Mouse (Mus musculus): ENCODE measurements around the gene Dhx8. TPM values are rescaled to one million over a fixed set of nuclear protein-coding genes. Genes with fewer than 3 reads are reported as not detected.

Gene Dhx8
- polyA plus RNA-seq, 1 experiment, result 19.1 TPM

DNA sequence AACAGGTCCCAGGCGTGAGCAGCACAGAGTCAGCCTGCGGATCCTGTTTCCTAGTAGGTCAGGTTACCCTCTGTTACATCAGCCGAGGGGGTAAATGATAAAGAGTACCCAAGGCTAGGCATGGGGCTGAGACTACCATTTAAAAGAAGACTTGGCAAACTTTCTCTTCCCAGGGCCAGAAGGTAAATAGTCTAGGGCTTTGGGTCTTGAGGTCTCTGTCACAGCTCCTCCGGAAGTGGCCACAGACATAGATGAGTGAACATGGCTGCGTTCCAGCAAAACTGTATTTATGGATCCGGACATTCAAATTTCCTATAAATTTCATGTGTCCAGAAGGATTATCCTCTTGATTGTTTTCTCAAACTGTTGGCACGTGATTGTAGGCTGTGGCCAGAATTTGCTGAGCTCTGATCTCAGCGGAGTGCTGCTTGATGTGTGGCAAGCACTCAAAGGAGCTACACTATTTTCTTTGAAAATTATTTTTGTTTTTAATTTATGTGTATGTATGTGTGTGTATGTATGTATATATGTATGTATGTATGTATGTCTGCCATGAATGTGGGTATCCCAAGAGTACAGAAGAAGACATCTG lies 72.5 kb downstream of the Dhx8 start:
- peak; percentile 25; the same call in 1 of the 2 replicates for TF ChIP-seq CEBPB (IDR thresholded peaks at IDR 0.05; ENCODE audit: insufficient read depth, poor library complexity, severe bottlenecking)
- TF ChIP-seq TCF12 (IDR thresholded peaks at IDR 0.05; ENCODE audit: insufficient read depth, poor library complexity, severe bottlenecking), result no peak
- no peak overlapping the region for H3K4me3 ChIP-seq
- H3K79me2 ChIP-seq (ENCODE audit: control insufficient read depth, insufficient read depth), result no peaks in the 10 kb centered on the region
- H3K36me3 ChIP-seq (ENCODE audit: control insufficient read depth, insufficient read depth), result no peaks in the 10 kb centered on the region
- H3K27me3 ChIP-seq (ENCODE audit: control insufficient read depth, insufficient read depth, insufficient read length), result no peaks in the 10 kb centered on the region
- H3K4me2 ChIP-seq (ENCODE audit: low read depth), result no peak overlapping the region
- no peak overlapping the region for H3ac ChIP-seq (ENCODE audit: control insufficient read depth, insufficient read length)

DNA sequence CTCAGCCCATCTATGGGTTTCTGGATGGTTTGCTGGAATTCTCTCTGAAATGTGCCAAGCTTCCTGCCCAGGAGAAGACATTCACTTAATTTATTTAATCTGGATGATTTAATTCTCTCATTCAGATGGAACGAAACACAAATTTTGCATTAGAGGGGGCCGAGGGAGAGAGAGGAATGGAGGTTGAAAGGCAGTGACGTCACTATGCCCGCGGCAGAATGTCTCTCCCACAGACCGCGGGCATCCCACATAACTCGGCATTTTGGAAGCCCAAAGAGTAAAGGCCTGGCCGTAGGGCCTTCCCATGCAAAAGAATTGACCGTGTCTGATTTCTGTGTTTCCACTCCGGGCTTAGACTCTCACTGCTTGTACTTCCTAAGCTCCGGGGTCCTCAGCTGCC lies 74.0 kb downstream of the Dhx8 start:
- Histone ChIP-seq H3K79me2 (ENCODE audit: control insufficient read depth, insufficient read depth) (no peaks in the 10 kb centered on the region), H3K4me3 (no peak overlapping the region), H3K36me3 (ENCODE audit: control insufficient read depth, insufficient read depth) (no peaks in the 10 kb centered on the region), H3K4me2 (ENCODE audit: low read depth) (peak overlapping the region; percentile 90), H3K27me3 (ENCODE audit: control insufficient read depth, insufficient read depth, insufficient read length) (no peaks in the 10 kb centered on the region), H3ac (ENCODE audit: control insufficient read depth, insufficient read length) (no peak overlapping the region)
- TF ChIP-seq TCF12 (IDR thresholded peaks at IDR 0.05; ENCODE audit: insufficient read depth, poor library complexity, severe bottlenecking) (no peak), MYOG (IDR thresholded peaks at IDR 0.05; ENCODE audit: control insufficient read depth in 1 of 3, insufficient read depth in 1 of 3, insufficient read length in 2 of 3, low read depth in 2 of 3) (no peak), POLR2A (IDR thresholded peaks at IDR 0.05; ENCODE audit: insufficient read length, low read depth) (no peak), MAX (IDR thresholded peaks at IDR 0.05; ENCODE audit: low read depth) (no peak), E2F4 (IDR thresholded peaks at IDR 0.05; ENCODE audit: insufficient read depth) (no peak), USF1 (IDR thresholded peaks at IDR 0.05; ENCODE audit: low read depth) (no peak), POLR2AphosphoS2 (IDR thresholded peaks at IDR 0.05; ENCODE audit: insufficient read length, low read depth) (no peak), TCF3 (IDR thresholded peaks at IDR 0.05; ENCODE audit: insufficient read length, low read depth) (no peak), MYOD1 (IDR thresholded peaks at IDR 0.05; ENCODE audit: control insufficient read depth in 1 of 3, insufficient read length in 2 of 3, low read depth in 2 of 3) (no peak), REST (IDR thresholded peaks at IDR 0.05; ENCODE audit: insufficient read depth, insufficient read length) (no peak), CEBPB (IDR thresholded peaks at IDR 0.05; ENCODE audit: insufficient read depth, poor library complexity, severe bottlenecking) (no peak), SRF (IDR thresholded peaks at IDR 0.05; ENCODE audit: control insufficient read depth, insufficient read length, low read depth) (no peak)

DNA sequence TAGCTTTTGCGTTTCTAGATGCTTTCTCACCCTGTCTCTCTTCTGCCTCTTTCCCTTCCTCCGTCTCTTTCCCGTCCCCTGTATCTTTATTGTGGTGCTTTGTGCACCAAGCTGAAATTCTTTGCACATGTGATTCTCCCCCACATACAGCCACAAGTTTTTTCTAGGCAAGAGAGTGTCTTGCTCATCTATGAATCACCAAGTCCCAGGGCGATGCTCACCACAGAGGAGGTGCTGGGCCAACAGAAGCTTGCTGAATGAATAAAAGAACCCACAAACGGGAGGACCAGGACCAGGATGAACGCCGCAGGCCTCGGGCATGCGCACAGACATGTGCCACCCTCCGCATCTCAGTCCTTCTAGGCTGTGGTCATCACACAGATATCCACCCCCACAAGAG lies 74.5 kb downstream of the Dhx8 start:
- H3K4me3 ChIP-seq, result no peak overlapping the region
- H3ac ChIP-seq (ENCODE audit: control insufficient read depth, insufficient read length), result no peak overlapping the region
- H3K79me2 ChIP-seq (ENCODE audit: control insufficient read depth, insufficient read depth), result no peaks in the 10 kb centered on the region
- TF ChIP-seq REST (IDR thresholded peaks at IDR 0.05; ENCODE audit: insufficient read depth, insufficient read length) (no peak), POLR2A (IDR thresholded peaks at IDR 0.05; ENCODE audit: insufficient read length, low read depth) (no peak), CEBPB (IDR thresholded peaks at IDR 0.05; ENCODE audit: insufficient read depth, poor library complexity, severe bottlenecking) (0 out of 2 replicates have a peak, but pooled peaks have one; percentile 19), POLR2AphosphoS2 (IDR thresholded peaks at IDR 0.05; ENCODE audit: insufficient read length, low read depth) (no peak), E2F4 (IDR thresholded peaks at IDR 0.05; ENCODE audit: insufficient read depth) (no peak), TCF3 (IDR thresholded peaks at IDR 0.05; ENCODE audit: insufficient read length, low read depth) (no peak), MYOD1 (IDR thresholded peaks at IDR 0.05; ENCODE audit: control insufficient read depth in 1 of 3, insufficient read length in 2 of 3, low read depth in 2 of 3) (no peak), USF1 (IDR thresholded peaks at IDR 0.05; ENCODE audit: low read depth) (peak; percentile 74), MYOG (IDR thresholded peaks at IDR 0.05; ENCODE audit: control insufficient read depth in 1 of 3, insufficient read depth in 1 of 3, insufficient read length in 2 of 3, low read depth in 2 of 3) (no peak), MAX (IDR thresholded peaks at IDR 0.05; ENCODE audit: low read depth) (no peak)
- peak overlapping the region; percentile 90 for H3K4me2 ChIP-seq (ENCODE audit: low read depth)
- H3K36me3 ChIP-seq (ENCODE audit: control insufficient read depth, insufficient read depth), result no peaks in the 10 kb centered on the region
- no peaks in the 10 kb centered on the region for H3K27me3 ChIP-seq (ENCODE audit: control insufficient read depth, insufficient read depth, insufficient read length)

DNA sequence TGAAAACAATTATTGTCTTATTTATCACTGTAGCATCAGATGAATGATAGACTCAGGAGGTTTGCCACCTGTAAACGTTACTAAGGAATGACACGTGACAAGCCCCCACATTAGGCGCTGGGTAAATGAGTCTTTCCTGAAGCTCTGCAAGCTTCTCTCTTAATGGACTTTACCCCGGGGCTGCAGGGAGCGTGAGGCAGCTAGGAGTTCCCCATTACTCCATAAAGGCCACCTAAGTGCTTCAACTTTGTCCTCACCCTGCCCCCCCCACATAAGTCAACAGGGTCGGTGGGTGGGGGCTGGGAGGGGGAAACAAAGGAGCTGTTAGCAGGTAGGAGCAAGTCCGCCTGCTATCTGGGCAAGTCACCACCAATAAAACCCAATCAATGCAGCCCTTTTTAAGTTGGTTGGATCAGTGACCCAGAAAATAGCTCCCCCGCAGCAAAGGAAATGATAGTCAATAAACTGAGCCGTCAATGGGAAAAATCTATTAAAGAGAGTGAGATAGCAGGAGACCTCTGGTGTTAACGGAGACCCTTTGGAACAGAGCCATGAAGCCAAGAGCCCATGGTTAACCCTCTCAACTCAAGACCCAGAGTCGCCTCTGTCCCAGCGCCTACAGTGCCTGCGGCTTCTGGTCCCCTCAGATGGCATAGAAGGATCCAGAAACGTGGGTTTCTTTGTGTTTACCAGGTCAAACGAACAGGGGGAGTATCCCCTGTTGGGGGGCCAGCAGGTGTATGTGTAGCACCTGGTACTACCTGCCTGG lies 76.5 kb downstream of the Dhx8 start:
- Histone ChIP-seq H3K4me2 (ENCODE audit: low read depth) (no peak overlapping the region), H3K79me2 (ENCODE audit: control insufficient read depth, insufficient read depth) (no peaks in the 10 kb centered on the region), H3K36me3 (ENCODE audit: control insufficient read depth, insufficient read depth) (no peaks in the 10 kb centered on the region), H3K4me3 (no peak overlapping the region), H3ac (ENCODE audit: control insufficient read depth, insufficient read length) (no peak overlapping the region), H3K27me3 (ENCODE audit: control insufficient read depth, insufficient read depth, insufficient read length) (no peaks in the 10 kb centered on the region)
- TF ChIP-seq REST (IDR thresholded peaks at IDR 0.05; ENCODE audit: insufficient read depth, insufficient read length) (no peak), TCF3 (IDR thresholded peaks at IDR 0.05; ENCODE audit: insufficient read length, low read depth) (no peak), SRF (IDR thresholded peaks at IDR 0.05; ENCODE audit: control insufficient read depth, insufficient read length, low read depth) (no peak), USF1 (IDR thresholded peaks at IDR 0.05; ENCODE audit: low read depth) (no peak), MAX (IDR thresholded peaks at IDR 0.05; ENCODE audit: low read depth) (no peak), POLR2A (IDR thresholded peaks at IDR 0.05; ENCODE audit: insufficient read length, low read depth) (no peak), MYOD1 (IDR thresholded peaks at IDR 0.05; ENCODE audit: control insufficient read depth in 1 of 3, insufficient read length in 2 of 3, low read depth in 2 of 3) (no peak), TCF12 (IDR thresholded peaks at IDR 0.05; ENCODE audit: insufficient read depth, poor library complexity, severe bottlenecking) (no peak), MYOG (IDR thresholded peaks at IDR 0.05; ENCODE audit: control insufficient read depth in 1 of 3, insufficient read depth in 1 of 3, insufficient read length in 2 of 3, low read depth in 2 of 3) (no peak), E2F4 (IDR thresholded peaks at IDR 0.05; ENCODE audit: insufficient read depth) (no peak), POLR2AphosphoS2 (IDR thresholded peaks at IDR 0.05; ENCODE audit: insufficient read length, low read depth) (no peak), CEBPB (IDR thresholded peaks at IDR 0.05; ENCODE audit: insufficient read depth, poor library complexity, severe bottlenecking) (no peak)

Measured in myocyte (in vitro differentiated cells).